Mouse (Mus musculus) pancreas, adult 10 weeks (tissue): ENCODE results near the gene Ccdc81. TPM values are rescaled to one million over a fixed set of nuclear protein-coding genes. Genes with fewer than 3 reads are reported as not detected.

ENCODE experiments used
- polyA plus RNA-seq: library from polyadenylated mRNA; stranded (reverse); fragments of 350-450 nt; fragmentation: Illumina TruSeq; extraction: RNeasy Lipid Tissue Mini Kit (QIAGEN cat#74804); gene quantifications from one replicate; pipeline ENCODE4 v1.2.3, GENCODE M21; 2015; ENCODE audit warnings: low read depth, low replicate concordance; ENCODE audit not compliant: insufficient read depth

Gene Ccdc81
- polyA plus RNA-seq = not detected

DNA sequence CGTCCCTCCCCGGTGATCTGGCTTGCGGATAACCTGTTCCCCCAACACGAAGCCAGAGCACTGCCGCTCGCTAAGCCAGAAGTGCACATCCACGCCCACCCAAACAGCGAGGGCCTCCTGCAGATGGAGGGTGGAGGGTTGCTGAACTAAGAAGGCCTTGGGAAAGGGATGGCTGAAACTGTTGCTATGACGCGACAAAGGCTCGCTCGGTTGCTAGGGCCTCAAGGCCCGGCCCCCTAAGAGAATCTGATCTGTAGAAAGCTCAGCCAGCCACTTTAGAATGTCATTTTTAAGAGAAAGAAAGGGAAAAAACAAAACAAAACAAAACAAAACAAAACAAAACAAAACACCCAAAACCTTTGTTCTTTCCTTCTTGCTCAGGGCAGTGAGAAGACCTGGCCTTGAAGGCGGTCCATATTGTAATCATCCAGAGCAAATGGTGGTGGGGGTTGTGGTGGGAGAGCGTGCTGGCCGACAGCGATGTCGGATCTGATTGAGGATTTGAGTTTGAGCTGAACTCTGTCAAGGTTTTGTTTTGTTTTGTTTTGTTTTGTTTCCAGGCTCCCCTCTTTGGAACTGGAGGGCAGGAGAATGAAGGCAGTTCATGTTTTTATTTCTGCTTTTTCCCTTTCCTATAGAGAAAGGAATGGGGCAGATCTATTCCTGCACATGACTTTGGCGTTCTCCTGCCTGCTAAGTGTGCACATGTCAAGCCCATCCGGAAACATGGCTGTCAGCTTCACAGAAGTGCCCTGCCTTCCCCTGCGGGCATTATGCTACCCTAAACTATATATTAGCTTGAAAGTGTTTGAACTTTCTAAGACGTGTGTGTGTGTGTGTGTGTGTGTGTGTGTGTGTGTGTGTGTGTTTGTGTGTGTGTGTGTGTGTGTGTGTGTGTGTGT is at the start of gene Ccdc81:
TSS of gene Ccdc81 (minus strand) at position 188 of the 902 bp plus-strand sequence.

GRCm38 (mm10) chr7:89940571-89941463 is 37.4 kb upstream of the Ccdc81 start, which contains the start of gene Hikeshi:
Hikeshi (minus strand) TSS chr7:89941204.

Other genes starting within 250 kb of the Ccdc81 start
- 11.0 TPM for gene Hikeshi, start 37.6 kb upstream of the Ccdc81 start, polyA plus RNA-seq
- 18.5 TPM for gene Eed, start 77.4 kb upstream of the Ccdc81 start, polyA plus RNA-seq
- gene Picalm, start 226.6 kb upstream of the Ccdc81 start, polyA plus RNA-seq = 28.2 TPM